Mouse (Mus musculus) spleen, postnatal 10 days (tissue): ENCODE results near the gene Hepacam.

Source experiments
- DNase-seq, 2 experiments: peaks; one replicate each; pipeline ENCODE4 v3.0.0; 2021 to 2022; ENCODE audit warnings: low spot score in 2 of 2

The Hepacam gene

DNA sequence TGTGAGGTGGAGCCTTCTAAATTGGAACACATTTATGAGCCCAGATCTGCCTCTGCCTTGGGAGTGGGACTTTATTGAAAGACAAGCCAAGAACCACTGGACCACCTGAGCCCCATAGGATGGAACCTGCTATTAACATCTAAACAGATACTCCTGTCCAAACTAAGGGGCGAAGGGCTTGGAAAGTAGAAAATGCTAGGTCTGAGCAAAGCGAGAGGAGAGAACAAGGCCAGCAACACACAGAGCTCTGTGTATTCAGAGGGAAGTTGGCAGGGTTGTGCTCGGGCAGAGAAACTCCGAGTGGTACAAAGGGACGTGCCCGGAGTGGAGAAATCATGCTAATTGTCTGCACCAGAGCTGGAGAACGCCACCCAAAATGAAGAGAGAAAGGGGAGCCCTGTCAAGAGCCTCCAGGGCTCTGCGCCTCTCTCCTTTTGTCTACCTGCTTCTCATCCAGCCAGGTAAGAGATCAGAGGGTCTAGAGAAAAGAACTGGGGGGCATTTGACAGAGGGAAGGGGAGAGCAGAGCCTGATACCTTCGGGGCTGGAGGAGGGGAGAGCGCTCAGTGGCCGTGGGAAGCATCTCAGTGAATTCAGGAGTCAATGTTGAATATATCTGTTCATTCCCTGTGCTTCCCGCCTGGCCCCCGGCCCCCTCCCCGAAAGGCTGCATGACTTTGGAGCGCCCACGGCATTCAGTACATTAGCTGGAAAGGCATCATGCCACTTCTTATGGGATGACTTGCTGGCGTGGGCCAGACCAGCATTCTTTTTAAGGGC, at the start of gene Hepacam:
TSS of gene Hepacam (plus strand) at position 51 of the 780 bp plus-strand sequence.
- DNase-seq = no peak

GRCm38 (mm10) chr9:37329456-37329855, 37.7 kb upstream of the Hepacam start:
- DNase-seq = no peak

DNA sequence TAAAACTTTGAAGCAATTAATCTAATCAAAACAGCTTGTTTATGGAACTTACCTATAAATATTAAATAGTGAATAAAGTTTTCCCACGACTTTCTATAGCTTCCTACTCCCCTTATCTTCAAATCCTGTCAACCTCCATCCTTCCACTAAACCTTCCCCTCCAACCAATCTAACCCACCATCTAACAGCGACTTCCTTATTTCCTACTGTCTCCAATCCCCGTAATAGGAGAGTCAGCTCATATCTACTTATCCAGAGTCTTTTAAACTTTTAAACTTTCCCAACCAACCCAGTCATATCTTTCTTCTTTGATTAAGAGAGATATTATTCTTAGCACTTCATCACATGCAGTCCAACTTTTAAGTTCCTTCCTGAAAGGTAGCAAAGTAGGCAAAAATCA, 21.7 kb upstream of the Hepacam start:
- no peak for DNase-seq

GRCm38 (mm10) chr9:37347184-37347987, 19.8 kb upstream of the Hepacam start:
- DNase-seq = peak; percentile 34 to 39

DNA sequence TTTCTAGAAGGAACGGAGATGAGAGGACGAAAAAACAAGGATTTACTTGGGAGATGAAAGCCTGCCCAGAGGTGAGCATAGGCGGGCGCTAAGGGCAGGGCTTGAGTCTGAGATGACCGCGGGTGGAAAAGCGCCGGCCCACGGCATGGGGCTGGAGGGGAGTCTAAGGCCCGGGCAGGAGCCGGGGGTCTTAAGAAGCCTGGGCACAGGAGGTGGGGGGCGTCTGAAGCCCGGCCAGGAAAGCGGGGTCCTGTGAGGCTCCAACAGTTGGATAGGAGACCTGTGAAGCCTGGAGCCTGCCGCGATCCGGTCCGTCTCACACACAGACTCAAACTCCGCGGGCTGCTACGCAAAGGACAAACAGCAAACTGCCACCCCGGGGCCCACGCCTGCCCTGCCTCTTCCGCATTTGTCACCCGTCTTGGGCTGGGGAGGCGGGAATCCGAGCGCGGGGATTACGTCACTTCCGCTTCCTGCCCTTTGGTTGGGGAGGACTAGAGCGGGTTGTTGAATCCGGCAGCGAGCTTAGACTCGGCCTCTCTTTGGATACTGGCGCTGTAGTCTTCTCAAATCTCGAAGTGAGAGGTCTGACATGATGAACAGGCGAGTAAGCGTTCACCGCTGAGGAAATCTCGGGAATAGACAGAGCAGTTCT, 19.0 kb upstream of the Hepacam start, which contains the start of gene Ccdc15:
TSS of gene Ccdc15 (minus strand) at position 445 of the 655 bp plus-strand sequence.
- DNase-seq = peak; percentile 91 to 98

GRCm38 (mm10) chr9:37349050-37349449, 18.1 kb upstream of the Hepacam start:
- DNase-seq = peak in 1 of 2 experiments; percentile 6

GRCm38 (mm10) chr9:37351266-37351665, 15.9 kb upstream of the Hepacam start:
- no peak for DNase-seq

GRCm38 (mm10) chr9:37354485-37354884, 12.7 kb upstream of the Hepacam start:
- no peak for DNase-seq

GRCm38 (mm10) chr9:37358713-37359330, 8.3 kb upstream of the Hepacam start:
- DNase-seq = no peak

DNA sequence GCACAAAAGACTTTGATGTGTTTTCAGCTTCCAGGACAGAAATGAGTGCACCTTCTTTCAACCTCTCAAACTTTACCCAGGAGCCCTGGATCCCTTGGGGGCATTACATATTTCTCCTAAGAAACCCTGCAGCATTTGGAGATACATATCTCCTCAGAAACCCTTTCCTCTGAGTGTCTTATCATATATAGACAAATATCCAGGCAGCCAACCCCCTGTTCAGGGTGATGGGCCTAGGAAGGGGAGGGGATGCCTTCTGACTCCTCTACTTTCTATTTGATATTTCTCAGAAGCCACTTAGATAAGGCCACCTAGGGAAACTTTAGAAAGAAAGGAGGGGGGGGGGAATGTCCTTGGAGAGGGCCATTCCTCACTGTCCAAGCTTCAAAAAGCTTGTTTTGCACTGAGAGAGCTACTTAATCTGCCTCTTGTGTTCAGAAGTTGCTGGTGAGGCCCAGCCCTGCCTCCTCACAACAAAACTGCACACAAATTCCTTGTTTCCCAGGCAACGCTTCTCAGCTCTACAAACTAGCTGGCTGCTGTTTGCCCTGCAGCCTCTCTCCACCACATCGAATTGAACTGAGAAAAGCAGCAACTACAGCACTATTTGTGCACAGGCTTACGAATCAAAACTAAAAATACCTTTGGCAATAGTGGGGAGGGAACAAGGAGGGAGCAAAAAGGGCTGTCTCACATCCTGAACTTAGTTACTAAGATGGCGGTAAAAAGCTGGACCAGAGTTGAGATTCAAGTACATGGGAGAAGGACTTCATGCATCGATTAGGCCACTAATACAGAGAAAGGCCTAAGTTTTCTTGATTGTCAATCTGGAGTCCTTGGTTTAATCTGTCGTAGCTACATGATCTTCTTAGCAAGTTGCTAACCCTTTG, 7.6 kb upstream of the Hepacam start:
- DNase-seq = no peak

DNA sequence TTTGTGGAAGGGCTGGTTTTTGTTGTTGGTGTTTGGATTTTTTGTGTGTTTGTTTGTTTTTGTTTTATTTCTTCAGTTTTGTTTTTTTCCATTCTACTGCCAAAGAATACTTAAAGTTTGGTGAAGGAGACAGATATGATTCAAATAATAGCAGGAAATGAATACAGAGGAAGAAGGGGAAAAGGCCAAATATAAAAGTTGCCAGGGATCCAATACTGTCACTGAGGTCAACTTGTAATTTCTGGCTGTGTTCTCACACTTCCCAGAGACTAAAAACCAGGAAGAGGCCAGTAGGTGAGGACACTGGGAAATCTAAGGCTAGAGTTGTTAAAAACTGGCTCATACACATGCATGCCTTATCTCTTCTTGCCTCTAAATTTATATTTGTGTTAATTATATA, 5.1 kb upstream of the Hepacam start:
- no peak for DNase-seq

DNA sequence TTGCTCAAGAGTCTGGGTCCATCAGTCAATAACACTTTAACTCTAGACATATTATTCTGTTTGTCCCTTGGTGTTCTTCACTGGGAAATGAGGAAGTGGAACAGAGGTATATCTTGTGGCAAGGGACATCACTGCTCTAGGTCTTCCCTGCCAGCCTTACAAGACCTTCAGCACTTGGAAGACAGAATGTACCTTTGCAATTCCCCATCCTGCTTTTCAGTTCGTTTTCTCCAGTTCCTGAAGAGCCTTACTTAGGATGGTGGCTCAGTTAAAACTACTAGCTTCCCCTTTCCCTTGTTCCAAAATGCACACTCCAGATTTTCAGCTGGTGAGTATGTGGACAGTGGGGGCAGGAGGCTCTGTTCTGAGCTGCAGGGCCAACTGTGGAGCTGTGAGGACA, 4.3 kb upstream of the Hepacam start:
- DNase-seq = no peak

GRCm38 (mm10) chr9:37363551-37363950, 3.6 kb upstream of the Hepacam start:
- no peak for DNase-seq

GRCm38 (mm10) chr9:37364392-37364791, 2.8 kb upstream of the Hepacam start:
- DNase-seq = no peak

- no peak for DNase-seq
These were observed 1.4 kb upstream of the Hepacam start for GRCm38 (mm10) chr9:37365706-37366105.

DNA sequence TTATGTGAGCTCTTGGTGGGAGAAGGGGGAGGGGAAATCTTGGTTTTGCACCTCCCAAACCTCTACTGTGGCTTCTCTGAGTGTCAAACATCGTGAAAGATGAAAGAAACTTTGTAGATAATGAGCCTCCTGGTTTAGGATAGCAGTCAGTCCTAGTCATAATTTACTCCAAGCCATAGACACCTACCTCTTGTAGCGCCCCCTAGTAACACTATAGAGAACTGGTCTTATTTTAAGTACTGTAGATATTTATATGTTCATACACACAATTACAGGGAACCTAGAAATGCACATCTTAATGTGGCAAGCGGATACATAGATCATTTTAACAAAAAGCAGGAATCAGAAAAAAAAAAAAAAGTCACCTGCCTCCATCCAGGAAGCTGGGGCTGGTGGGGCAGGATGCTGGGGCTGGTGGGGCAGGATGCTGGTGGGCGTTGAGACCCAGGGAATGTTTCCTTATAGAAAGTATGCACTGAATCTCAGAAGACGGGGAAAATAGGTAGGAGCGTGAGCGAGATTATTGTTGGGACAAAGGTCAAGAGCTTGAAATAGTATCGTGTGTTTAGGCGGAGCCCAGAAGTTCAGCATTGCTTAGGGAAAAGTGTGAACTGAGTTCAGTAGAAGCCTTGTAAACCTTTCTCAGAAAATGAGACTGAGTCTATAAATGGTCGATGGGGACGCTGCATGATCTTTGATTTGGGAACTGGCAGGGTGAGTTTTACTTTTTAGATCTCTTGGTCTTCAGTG, 1.1 kb downstream of the Hepacam start:
- no peak for DNase-seq

DNA sequence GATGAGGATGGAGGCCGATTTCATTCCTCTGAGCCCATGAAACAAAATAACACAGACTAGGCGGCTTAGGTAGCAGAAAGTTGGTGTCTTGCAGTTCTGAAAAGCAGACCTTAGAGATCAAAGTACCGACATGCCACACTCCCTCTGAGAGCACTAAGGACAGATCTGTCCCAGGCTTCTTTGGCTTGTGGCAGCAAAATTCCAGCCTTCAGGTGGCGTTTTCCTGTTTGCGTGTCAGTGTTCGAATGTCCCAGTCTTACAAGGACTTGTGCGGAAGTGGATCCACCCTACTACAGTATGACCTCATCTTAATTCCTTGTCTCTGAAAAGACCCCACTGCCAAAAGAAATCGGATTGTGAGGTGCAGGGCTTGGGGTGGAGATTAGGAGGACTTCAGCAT, 1.7 kb downstream of the Hepacam start:
- no peak for DNase-seq

DNA sequence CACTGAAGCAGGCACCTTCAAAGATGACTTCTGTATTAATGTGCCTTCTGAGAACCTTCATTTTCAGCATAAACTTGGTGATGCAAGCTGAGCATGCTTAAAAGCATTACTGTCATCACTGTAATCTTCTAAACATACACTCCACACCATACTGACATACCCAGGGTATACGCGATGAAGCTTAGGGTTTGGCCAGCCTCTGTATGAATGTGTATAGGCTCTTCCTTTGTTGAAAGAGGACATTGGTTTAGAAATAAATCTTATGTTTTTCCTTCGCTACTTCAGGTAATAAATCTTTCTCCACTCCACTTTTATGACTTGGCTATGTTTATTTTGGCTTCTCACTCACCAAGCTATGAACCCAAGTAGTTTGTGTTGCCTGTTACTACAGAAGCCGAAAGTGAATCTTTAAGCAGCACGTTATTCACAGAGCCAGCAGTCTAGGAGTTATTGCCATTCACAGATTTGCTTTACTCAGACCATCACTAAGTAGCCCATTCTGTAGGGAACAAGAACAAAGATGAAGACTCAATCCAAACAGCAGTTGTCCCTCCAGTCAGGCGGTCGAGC, 4.2 kb downstream of the Hepacam start:
- DNase-seq = no peak

GRCm38 (mm10) chr9:37375718-37376117, 8.6 kb downstream of the Hepacam start:
- no peak for DNase-seq

DNA sequence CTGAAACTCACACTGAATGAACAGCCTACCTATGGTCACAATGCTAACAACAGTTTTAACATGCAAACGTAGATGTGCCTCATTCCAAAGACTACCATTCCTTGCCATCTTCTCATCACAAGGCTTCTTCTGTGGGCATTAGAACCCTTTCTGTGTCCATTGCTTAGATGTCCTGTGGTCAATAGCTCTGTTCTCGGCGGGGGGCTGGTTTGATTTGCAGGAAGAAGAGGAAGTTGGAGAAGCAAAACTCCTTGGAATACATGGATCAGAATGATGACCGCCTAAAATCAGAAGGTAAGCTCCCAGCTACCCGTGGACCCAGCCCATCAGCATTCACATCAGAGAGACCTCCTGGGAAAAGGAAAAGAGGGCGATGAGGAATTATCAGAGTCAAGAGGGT, 16.0 kb downstream of the Hepacam start:
- DNase-seq = no peak
